Mouse (Mus musculus) mouse trophoblast stem cell (cell line): Measurements from ENCODE around the gene Aldh1b1.

Source experiments
- in situ Hi-C, 2 experiments: fragments of 300-500 bp; cut with MseI, MboI; formaldehyde crosslinking; loops; 2 replicates in 1 of 2; 3 replicates in 1 of 2; pipeline ENCODE4 v1.15.1; 2025

The Aldh1b1 gene

GRCm38 (mm10) chr4:45798964-45799363 is at the start of gene Aldh1b1:
TSS of gene Aldh1b1 (plus strand) at chr4:45799022.
- in situ Hi-C loops, result no loop called here

- in situ Hi-C loops, result no loop called here
Observed at GRCm38 (mm10) chr4:45749449-45749848, 49.4 kb upstream of the Aldh1b1 start.

- in situ Hi-C loops, result no loop called here
Observed at GRCm38 (mm10) chr4:45750477-45750876, 48.3 kb upstream of the Aldh1b1 start.

- in situ Hi-C loops, result no loop called here
Observed at GRCm38 (mm10) chr4:45753211-45753809, 45.5 kb upstream of the Aldh1b1 start.

- in situ Hi-C loops, result no loop called here
Observed at GRCm38 (mm10) chr4:45754171-45754570, 44.7 kb upstream of the Aldh1b1 start.

- in situ Hi-C loops, result no loop called here
Observed at GRCm38 (mm10) chr4:45755097-45755496, 43.7 kb upstream of the Aldh1b1 start.

- in situ Hi-C loops, result no loop called here
Observed at GRCm38 (mm10) chr4:45755881-45756280, 42.9 kb upstream of the Aldh1b1 start.

GRCm38 (mm10) chr4:45757941-45758340 is 40.9 kb upstream of the Aldh1b1 start:
- in situ Hi-C loops, result no loop called here

GRCm38 (mm10) chr4:45759411-45759810 is 39.4 kb upstream of the Aldh1b1 start:
- in situ Hi-C loops, result no loop called here

GRCm38 (mm10) chr4:45762600-45762999 is 36.2 kb upstream of the Aldh1b1 start:
- in situ Hi-C loops, result no loop called here

- in situ Hi-C loops, result no loop called here
Observed at GRCm38 (mm10) chr4:45763288-45764140, 35.3 kb upstream of the Aldh1b1 start.

- in situ Hi-C loops, result no loop called here
Observed at GRCm38 (mm10) chr4:45764141-45764494, 34.7 kb upstream of the Aldh1b1 start.

- in situ Hi-C loops, result no loop called here
Observed at GRCm38 (mm10) chr4:45765121-45765564, 33.7 kb upstream of the Aldh1b1 start.

- in situ Hi-C loops, result no loop called here
Observed at GRCm38 (mm10) chr4:45765565-45766201, 33.1 kb upstream of the Aldh1b1 start.

GRCm38 (mm10) chr4:45766774-45767173 is 32.0 kb upstream of the Aldh1b1 start:
- in situ Hi-C loops, result no loop called here

GRCm38 (mm10) chr4:45767891-45768558 is 30.8 kb upstream of the Aldh1b1 start:
- in situ Hi-C loops, result no loop called here

- in situ Hi-C loops, result no loop called here
Observed at GRCm38 (mm10) chr4:45769141-45769540, 29.7 kb upstream of the Aldh1b1 start.

GRCm38 (mm10) chr4:45769791-45770637 is 28.8 kb upstream of the Aldh1b1 start:
- in situ Hi-C loops, result no loop called here

GRCm38 (mm10) chr4:45770638-45771033 is 28.2 kb upstream of the Aldh1b1 start:
- in situ Hi-C loops, result no loop called here

- in situ Hi-C loops, result no loop called here
Observed at GRCm38 (mm10) chr4:45771173-45771572, 27.6 kb upstream of the Aldh1b1 start.

GRCm38 (mm10) chr4:45771619-45772018 is 27.2 kb upstream of the Aldh1b1 start:
- in situ Hi-C loops, result no loop called here
